Mouse (Mus musculus) spleen, postnatal 10 days (tissue): ENCODE data around the gene Olfr884.

Source experiments
- DNase-seq, 2 experiments: peaks; one replicate each; pipeline ENCODE4 v3.0.0; 2021 to 2022; ENCODE audit warnings: low spot score in 2 of 2

Gene Olfr884

DNA sequence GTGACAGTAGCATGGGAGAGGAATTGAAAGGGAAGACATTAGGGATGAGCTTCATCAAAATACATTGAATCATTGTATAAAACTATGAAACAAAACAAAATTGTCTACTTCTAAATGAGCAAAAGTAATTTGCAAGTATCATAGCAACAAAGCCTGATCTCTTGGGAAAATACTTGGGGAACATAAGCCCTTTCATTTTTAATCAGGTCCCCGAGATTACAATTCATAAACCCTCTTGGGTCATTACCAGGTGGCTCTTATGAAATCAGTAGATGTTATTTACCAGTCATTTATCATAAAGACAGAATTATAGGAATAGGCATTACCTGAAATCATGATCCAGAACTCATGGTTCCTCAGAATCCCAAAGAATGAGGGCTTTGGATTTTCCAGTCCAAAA lies at the start of gene Olfr884:
TSS of gene Olfr884 (plus strand) at position 301 of the 400 bp plus-strand sequence.
- DNase-seq = no peak

DNA sequence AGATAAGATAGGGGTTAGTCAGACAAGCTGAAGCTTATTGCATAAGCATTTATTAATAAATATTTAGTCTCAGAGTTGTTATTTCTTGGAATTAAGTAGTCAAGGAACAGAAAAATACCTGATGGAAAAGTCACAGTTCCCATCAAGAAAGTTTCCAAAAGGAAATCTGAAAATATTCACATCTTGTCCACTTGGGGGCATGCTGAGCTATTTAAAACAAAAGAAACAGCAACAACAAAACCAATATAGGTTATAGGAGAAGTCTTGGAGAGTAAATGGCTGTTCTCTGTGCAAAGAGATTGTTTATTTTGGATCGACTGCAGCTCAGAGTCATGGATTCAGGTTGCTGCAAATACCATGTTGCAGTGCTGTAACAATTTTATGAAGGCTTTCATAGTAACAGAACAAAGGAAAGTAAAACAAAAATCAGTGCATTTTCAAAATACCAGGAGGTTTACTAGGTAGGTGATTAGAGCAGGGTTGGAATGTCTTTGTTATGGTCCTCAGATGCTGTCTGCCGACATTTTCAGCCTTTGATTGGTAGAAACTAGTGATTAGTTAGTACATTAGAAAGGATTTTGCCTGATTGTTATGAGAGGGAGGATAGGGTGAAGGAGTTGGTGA lies 47.7 kb upstream of the Olfr884 start:
- DNase-seq = no peak

- no peak for DNase-seq
Observed at GRCm38 (mm10) chr9:38000021-38000420, 46.3 kb upstream of the Olfr884 start.

GRCm38 (mm10) chr9:38025508-38025907 lies 20.8 kb upstream of the Olfr884 start, which contains the start of gene Olfr883:
Gene Olfr883 (plus strand): TSS chr9:38025808.
- no peak for DNase-seq

- no peak for DNase-seq
Observed at GRCm38 (mm10) chr9:38061022-38061421, 14.7 kb downstream of the Olfr884 start, which contains the start of gene Olfr885. Gene Olfr885 (plus strand): TSS chr9:38061322.

DNA sequence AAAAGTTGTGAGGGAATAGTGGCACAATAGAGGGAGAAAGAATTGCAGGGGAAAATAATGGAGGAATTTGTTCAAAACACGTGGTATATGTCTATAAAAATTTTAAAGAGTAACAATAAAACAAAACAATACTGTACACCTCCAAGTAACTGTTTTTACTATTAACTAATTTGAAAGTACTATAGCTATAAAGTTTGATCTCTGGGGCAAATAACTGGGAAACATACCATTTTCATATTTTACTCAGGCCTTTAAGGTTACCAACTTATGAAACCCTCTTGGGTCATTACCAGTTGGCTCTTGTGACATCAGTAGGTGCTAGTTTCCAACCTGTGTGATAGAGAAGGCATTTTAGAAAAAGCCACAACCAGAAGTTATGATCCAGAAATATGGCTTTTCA lies 37.4 kb downstream of the Olfr884 start, which contains the start of gene Olfr887:
TSS of gene Olfr887 (plus strand) at position 301 of the 400 bp plus-strand sequence.
- DNase-seq = no peak
